Mouse (Mus musculus): ENCODE measurements around the gene Ebf1. TPM values are rescaled to one million over a fixed set of nuclear protein-coding genes. Genes with fewer than 3 reads are reported as not detected.

Gene Ebf1
- total RNA-seq, 2 experiments from 2014 or later: 13.4 to 14.4 TPM

DNA sequence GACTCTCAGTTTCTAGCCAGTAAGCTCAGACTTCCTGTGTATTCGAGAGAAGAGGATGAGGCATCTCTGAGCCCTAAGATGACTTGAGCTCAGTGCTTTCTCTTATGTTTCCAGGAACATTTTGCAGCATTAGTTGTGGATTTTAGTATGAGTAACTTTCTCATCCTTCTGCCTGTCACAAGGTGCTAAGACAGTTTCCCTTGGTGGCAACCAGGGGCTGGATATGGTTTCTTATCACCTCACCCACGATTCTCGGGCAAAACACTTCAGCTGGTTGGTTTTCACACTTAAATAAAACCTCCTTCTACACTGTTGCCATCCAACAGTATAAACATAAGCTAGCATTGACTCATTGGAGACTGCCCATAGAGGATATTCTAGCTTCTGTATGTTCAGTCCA, 306.0 kb downstream of the Ebf1 start:
- no peak for DNase-seq
- intact Hi-C loops (cut with DNase I): no loop called here

DNA sequence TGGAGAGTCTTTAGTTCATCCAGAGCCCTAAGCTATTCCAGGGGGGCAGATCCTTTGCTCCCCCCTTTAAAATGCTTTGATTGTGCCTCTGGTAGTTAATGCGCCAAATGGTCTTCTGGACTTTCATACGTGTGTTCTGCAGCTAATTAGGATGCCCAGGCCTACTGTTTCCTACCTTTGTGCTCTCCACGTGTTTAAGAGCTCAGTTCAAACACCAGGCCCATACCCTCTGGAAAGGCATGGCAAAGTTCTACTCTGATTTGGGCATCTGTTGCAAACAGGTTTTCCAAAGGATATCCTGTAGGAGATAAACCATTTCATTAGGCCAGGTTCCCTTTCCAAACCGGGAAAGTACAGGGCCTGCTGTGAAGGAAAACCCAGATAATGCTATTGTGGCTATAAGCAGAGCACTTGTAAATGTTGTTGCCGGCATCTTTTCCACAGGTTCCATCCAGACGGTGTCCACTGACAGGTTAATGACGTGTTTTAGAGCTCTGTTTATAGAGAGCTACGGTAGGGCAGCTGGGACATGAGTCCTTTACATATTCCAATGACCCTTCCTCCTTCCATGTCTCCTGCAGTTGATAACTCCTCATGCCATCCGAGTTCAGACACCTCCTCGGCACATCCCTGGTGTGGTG, 306.9 kb downstream of the Ebf1 start:
- DNase-seq: no peak
- intact Hi-C loops (cut with DNase I): no loop called here

DNA sequence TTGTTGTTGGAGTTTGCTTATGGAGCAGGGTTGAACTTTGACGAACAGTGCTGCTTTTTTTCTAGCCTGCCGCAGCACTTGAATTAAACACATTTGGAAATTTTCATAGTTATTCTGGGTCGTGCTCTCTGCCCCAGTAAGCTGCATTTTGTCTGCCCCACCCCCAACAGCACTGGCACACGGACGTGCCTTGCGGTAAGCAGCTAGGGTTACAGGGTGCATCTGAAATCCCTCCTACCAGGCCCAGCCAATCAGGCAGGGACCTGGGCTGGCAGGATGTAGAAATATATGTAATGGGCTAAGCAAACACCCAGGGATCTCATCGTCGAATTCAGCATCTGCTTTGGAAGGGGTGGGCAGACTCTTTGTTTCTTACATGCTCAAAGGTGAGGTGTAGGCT, 307.8 kb downstream of the Ebf1 start:
- intact Hi-C loops (cut with DNase I): no loop called here
- no peak for DNase-seq

DNA sequence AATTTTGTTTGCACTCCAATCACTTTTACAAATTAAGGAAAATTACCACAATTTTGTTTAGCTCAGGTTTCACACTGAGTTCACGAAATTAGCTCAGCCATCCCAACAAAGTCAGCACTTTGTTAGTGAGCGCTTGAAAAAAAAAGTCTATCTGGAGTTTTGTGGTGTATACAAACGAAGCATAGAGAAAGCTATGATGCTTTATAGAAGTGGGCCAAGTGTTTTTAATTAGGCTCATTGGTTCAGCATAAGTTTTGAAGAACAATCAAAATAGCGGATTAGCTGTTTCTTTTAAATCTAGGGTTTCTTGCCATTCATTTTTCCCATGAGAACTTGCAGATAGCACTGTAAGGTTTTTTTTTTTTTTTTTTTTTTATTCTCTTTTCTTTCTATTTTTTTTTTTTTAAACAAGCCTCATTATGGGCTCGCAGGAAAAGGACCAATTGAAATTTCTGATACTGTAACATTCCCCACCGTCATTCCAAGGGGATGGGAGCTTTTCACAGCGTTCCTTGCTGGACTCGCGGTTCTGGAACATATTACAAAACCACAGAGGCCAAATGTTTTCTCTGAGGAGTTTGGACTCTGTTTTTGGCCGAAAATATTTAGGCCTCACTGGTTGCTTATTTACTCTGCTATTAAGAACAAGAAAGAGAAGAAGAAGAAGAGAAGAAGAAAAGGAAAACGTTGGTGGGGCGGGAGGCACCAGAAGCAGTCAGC, 308.8 kb downstream of the Ebf1 start:
- DNase-seq: no peak
- intact Hi-C loops (cut with DNase I): no loop called here

DNA sequence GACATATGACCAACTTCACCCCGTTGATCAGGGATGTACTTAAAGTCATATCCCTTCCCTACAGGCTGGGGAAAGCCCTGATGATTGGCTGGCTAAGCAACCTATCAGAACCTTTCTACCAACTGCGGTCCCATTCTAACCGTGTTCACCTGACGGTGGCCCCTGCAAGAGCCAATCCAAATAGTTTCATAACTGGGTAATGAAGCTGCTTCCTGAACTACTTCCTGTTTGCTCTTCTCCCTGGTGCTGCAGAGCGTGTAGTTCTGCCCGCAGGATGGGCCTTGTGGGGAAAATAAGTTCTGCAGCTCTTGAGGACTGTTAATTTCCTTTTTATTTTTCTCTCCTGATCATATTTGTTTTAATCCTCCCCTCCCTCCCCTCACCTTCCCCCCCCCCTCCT, 311.3 kb downstream of the Ebf1 start:
- DNase-seq: no peak
- intact Hi-C loops (cut with DNase I): no loop called here

DNA sequence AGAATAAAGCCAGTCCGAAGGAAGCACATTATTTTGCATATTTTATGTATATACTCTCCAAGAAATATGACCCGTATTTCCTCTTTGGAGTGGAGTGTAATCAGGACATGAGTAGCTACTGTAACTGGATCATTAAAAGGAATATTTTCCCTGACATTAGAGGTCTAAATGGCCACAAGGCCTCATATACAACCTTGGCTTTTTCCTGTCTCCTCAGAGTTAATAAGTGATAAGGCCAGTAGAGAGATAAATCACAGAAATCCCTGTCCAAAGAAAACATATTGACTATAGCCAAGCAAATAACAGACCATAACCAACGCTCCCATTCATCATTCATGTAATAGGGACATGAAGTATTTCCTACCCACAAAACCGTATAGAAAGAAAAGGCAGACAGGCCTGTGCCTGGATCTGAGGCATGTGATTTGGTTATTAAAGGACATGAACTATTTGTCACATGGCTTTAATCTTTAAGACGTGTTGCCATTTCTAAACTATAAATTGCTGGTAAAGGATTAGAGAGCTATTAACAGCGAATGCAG, 315.9 kb downstream of the Ebf1 start:
- intact Hi-C loops (cut with DNase I): no loop called here
- no peak for DNase-seq

DNA sequence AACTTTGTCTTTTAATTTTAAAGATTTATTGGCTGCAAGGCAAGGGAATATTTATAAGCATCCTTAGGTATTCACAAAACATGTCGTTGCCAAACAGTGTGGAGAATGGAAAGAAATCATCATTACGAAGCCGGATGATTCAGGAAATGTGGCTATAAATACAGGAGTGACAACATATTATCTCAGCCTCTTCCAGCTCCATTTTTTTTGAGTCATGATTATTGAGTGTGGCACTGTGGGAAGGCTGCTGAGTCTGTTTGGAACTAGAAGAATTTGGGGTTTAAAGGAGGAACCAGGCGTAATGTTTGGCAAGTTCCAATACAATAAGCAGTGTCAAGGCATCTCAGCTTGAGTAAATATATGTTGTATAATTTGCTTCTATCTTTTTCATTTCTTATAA, 326.7 kb downstream of the Ebf1 start:
- no peak for DNase-seq
- intact Hi-C loops (cut with DNase I): no loop called here

DNA sequence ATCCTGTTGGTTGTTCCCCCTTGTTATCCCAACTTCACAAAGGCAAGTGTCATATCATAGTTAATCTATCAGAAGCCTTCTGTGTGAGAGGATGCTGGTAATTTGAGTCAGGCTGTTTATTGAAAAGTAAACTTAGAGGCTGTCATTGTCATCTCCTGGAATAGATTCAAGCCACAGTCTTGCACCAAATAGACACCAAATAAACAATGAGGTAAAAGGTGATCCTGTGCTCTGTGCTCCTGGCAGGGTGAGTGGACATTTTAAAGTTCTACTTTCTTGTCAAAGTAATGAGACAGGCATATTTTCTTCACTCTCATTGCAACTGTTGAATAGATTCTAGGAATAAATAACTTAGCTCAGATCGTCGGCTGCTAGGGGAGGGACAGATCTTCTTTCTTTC, 327.3 kb downstream of the Ebf1 start:
- DNase-seq: no peak
- intact Hi-C loops (cut with DNase I): no loop called here

DNA sequence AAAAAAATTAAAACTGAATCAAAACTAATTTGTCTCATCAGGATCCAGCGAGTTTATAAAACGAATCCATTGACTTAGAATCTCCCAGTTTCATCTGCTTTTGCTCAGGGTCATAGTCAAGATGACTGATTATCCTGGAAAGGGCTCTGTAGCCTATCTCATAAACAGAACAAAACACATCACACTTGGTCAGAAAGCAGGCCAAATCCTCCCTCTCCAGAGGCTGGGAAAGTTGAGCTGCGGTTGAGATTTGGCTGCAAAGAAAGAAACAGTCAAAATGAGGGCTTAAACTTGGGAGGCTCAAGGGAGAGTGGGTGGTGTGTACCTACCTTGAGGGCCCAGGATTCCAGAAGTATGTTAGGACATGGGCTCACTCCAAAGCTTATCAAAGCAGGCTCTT, 329.5 kb downstream of the Ebf1 start:
- DNase-seq: no peak
- intact Hi-C loops (cut with DNase I): loop anchor here (5.0 kb wide), 1 partner anchor 41 kb away; no protein-coding TSS in a partner anchor

DNA sequence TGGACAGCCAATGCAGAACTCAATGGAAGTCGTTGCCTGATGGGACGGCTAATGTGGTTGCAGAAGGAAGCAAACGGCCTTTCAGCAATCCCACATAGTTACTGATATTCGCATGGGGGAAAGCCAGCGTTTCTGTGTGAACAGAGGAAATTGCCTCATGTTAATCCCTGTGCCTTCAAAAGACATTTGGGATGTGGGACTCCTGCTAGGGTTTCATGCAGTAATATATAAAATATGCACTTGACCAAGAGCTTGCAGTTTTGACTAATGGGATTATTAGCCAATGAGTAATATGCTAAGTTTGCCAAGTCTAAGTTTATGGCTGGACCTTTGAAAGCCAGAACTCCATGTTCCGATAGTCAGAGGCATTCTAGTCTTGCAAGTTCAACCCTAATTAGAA, 331.4 kb downstream of the Ebf1 start:
- intact Hi-C loops (cut with DNase I): loop anchor here (5.0 kb wide), 1 partner anchor 39 kb away; no protein-coding TSS in a partner anchor

DNA sequence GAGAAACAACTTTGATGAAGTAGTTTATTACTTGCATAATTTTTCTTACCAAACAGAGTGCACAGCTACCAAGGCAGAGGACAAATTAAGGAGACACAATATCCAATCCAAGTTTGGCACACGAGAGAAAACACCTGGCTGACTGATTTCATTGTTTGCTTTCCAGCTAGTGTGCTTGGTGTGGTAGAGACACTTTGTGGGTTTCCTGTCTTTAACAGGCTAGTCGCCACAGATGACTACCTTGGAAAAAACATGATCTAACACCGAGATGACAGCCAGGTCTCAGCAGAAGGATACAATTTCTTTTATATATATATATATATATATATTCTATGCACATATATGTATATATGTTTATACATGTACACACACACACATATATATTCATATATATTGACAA, 332.0 kb downstream of the Ebf1 start:
- intact Hi-C loops (cut with DNase I): loop anchor here (5.0 kb wide), 1 partner anchor 38 kb away; no protein-coding TSS in a partner anchor
- no peak for DNase-seq

More for the DNA sequence above, 331.4 kb downstream of the Ebf1 start:
- DNase-seq: peak in 1 of 2 experiments; percentile 42

DNA sequence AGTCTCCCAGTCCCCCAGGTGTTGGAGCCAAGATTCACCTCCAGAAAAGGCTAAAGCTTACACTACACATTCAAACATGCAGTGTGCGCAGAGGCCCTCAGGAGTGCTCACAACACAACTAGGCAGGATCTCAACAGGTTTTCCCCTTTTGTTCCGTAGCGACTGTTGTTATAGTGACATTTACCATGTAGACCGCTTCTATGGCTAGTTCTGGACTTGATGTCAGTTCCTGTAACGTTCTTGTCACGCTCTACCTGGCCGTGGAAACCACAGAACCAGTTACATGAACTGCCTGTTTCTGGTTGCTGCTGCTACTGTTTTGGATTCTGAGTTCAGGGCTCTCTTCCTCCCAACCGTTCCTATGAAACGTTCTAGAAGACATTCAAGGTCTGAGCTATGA, 333.2 kb downstream of the Ebf1 start:
- DNase-seq: no peak
- intact Hi-C loops (cut with DNase I): no loop called here

DNA sequence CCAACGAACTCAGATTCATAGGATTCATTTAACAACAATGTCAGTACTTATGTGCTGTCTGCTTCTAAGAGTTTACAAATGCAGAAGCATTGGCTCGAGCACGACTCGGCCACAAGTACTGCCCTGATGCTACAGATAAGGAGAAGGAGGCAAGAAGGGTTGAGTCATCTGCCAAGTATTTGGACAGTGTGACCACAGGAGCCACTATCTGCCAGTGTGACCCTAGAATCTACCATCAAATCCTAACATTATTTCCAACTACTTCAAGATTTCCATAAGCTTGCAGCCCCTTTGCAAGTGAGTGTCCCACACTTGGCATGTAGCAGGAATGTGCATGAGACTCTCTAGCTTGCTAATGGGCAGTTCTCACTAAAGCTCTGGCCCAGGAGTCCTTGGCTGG, 334.4 kb downstream of the Ebf1 start:
- no peak for DNase-seq
- intact Hi-C loops (cut with DNase I): no loop called here

DNA sequence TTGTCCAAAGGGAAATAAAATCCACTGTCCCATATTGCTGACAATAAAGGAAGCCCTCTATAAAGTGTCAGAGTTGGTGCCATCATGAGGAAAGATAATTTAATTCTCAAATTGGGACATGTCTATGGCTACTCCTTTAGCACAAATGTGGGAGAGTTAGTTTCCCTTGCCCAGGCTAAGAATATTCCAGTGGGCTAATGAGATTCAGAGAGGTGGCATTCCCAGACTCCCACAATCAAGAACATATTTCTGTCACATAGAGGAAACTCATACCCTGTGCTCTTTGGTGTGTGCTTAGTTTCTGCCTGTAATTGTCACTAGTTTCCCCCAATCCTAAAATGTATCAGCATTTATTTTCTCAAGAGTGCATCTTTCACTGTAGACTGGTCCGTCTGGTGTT, 336.2 kb downstream of the Ebf1 start:
- intact Hi-C loops (cut with DNase I): no loop called here

DNA sequence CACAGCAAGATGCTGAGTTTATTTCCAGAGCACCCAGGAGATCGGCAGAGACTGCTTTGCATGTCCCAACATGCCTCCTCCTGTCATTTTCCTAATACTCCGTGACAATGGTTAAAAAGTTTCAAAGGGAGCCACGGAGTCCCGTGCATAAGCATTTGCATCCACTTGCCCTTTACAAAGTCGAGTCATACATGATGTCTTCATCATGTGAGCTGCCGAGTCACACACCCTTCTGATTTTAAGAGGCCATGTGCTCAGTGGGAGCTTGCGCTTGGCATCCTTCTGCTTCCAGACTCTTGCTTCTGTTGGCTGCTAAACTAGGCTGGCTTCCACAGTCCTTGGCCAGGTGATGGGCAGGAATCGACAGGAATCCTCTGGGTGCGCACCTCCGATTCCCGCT, 336.7 kb downstream of the Ebf1 start:
- intact Hi-C loops (cut with DNase I): no loop called here
- DNase-seq: no peak

More for the DNA sequence above, 336.2 kb downstream of the Ebf1 start:
- DNase-seq: no peak

DNA sequence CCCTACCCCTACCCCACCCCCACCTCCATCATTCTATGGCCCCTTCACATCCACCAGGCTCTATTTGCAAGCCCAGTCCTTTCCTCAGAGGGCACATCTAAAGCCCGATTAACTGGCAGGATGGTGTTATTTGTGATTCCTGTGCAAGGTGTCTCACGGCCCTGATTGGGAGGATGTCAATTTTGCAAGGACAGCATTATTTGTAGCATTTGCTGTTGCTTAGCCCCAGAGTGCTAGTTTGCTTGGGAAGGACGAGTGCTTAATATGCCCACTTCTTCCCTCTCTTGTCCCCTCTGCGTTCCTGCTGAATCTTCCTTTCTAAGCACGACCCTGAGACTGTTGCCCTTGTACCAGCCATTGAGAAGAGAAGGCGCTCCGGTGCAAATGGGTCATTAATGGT, 337.2 kb downstream of the Ebf1 start:
- DNase-seq: no peak
- intact Hi-C loops (cut with DNase I): no loop called here

DNA sequence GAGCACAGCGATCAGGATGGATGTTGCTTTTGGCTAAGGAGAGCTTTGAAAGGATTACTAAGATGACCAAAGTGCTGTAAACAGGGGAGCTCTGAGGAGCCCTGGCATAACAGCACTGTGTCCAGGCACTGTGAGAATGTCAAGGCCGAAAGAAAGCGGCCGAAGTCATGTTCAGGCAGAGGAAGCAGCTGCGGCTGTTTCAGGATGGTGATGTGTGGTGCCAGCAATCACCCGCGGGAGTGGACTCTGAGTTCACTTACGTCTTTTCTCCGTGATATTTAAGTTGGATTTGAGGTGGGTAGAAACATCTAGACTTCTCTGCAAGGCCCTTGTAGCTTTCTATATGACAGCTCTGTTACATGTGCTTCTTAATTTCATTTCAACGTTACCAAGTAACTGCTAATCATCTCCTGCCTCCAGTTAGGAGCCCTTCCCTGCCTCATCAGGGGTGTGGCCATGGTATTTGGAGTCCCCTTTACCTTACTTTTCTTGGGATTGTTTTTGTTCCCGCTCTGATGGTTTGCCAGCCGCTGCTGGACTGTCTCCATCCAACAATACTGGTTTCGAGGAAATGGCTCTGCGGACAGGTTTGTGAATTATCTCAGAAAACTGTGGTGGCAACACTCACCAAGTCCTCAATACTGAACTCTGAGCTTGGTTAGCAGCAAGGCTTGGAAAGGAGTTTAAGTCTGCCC, 345.8 kb downstream of the Ebf1 start:
- intact Hi-C loops (cut with DNase I): no loop called here
- DNase-seq: no peak

DNA sequence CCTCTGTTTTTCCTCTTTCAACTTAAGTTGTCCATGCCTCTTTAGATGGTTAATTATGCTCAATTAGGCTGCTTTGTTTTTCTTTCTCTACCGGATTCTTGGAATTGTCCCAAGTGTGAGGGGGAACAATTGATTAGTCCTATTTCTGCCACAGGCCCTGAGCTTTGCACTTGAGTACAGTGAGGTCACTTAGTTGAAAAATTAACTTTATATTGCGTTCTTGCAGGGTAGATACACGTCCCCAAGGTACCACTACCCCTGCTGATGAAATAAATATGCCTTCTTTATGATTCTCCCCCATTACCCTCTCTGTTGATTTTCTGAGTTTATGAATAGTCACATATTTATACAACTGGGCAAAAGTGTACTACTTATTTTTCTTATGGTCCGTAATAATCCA, 351.9 kb downstream of the Ebf1 start:
- intact Hi-C loops (cut with DNase I): no loop called here
- no peak for DNase-seq

DNA sequence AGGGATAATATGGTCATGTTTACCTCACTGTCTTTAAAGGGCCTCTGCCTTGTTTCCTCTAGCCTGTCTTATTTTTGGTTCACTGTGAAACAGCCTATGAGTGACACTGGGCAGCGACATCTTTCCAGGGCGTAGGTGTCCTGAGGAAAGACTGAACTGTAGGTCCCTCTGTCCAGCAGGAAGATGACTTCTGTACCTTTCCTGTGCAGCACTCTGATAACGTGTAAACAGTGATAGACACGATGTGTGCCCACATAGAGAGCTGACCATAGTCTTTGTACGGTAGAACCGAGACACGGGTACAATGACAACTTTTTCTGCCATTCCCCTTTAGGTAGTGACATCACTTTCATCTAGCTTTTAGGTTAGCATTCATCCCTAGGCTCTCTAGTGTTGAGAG, 357.2 kb downstream of the Ebf1 start:
- intact Hi-C loops (cut with DNase I): no loop called here
- DNase-seq: no peak

DNA sequence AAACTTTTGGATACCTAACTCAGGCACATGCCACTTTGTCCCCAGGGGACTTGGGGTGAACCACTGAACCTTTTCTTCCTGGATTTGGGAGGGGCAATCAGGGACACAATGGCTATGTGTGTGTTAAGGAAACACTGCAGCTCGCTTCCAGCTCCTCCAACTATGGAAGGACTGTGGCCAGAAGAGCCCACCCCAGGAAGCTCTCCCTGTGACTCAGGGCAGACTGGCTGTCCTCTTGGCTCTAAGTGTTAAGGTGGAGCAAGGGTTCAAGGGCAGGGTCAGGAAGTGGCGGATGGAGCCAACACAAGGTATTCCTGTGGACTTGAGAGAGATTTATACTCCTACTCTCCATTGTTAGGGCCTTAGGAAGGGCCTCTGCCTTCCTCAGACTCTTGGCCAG, 358.0 kb downstream of the Ebf1 start:
- intact Hi-C loops (cut with DNase I): loop anchor here (5.0 kb wide), 1 partner anchor 268 kb away; no protein-coding TSS in a partner anchor

DNA sequence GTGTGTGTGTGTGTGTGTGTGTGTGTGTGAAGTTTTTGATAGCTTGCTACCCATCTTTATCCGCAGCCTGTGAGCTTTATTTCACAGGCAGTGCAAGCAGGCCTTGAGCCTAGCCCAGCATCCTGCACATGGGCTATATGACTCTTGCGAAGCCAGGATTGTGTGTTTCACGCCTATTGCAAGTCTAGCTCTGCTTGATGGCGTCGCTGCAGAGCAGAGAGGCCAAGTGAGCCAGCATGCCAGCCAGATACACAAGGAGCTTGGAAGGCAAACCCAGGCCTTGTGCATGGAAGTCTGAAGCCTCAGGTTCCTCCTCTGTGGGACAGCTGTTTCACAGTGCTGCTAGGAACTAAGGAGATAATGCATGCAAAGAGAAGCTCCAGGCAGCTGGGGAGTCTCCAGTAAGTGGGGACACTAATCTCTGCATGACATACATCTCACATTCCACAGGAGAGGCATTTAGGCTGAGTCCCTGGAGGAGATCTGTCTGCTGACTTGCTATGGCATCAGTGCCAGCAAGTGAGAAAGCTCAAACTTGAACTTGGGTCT, 359.2 kb downstream of the Ebf1 start:
- intact Hi-C loops (cut with DNase I): loop anchor here (5.0 kb wide), 1 partner anchor 269 kb away; no protein-coding TSS in a partner anchor
- no peak for DNase-seq

More for the DNA sequence above, 358.0 kb downstream of the Ebf1 start:
- peak; percentile 47 to 55 for DNase-seq
